14 mouse cellular contexts compared by ENCODE assay signal in genomic region chr7:123362806-123363205, GRCm38 (mm10).
"Had no signal": no experiment of that assay in that cellular context is flagged by ENCODE, and none has a peak within 500 bp of the region (broad histone marks: within the 10 kb centered on the region; RNA-seq: fewer than 3 reads in every experiment).

No protein-coding gene starts in this region.

- H3K4me3 ChIP-seq: kidney, embryonic 15.5 days; left cerebral cortex, adult 2 months; limb, embryonic 12.5 days; limb, embryonic 15.5 days; liver, embryonic 13.5 days had no signal

- DNase-seq: layer of hippocampus, postnatal 36 days; left cerebral cortex, postnatal 4 days; liver, embryonic 13.5 days; lung, adult 2 months; lung, postnatal 14 days; lung, postnatal 4 days; midbrain, embryonic 14.5 days; thymus, adult 18-20 months; thymus, postnatal 14 days; thymus, postnatal 4 days had no signal

- H3K27ac ChIP-seq: kidney, embryonic 15.5 days; limb, embryonic 12.5 days; limb, embryonic 15.5 days; liver, embryonic 13.5 days had no signal
